Mouse (Mus musculus) ES-E14 (cell line): ENCODE measurements at regions not wholly inside any gene's neighbourhood (a gene's known extent, or its start where the extent isn't known, plus 50 kb on each side); places are given as distances from the start of the nearest gene placed in this dataset.
"Not testable (repeated sequence)": the region's sequence is repeated elsewhere in the genome, so short reads cannot be mapped to it uniquely, and the experiment has no call there.

Source experiments
- DNase-seq: peaks from one replicate; pipeline ENCODE4 v3.0.0-alpha.2; 2013; ENCODE audit warnings: low read depth, low spot score
- H3K27ac ChIP-seq: 2 replicates; pipeline ENCODE4 v1.5.1; 2012; ENCODE audit warnings: low read depth, mild to moderate bottlenecking, low read length, moderate library complexity, mixed read lengths; ENCODE audit not compliant: poor library complexity, insufficient read depth, severe bottlenecking
- H3K36me3 ChIP-seq: 2 replicates; pipeline ENCODE4 v1.6.1; 2012; ENCODE audit warnings: mild to moderate bottlenecking, low read length, moderate library complexity, mixed read lengths; ENCODE audit not compliant: control insufficient read depth, poor library complexity, insufficient read depth, severe bottlenecking
- H3K4me1 ChIP-seq, 2 experiments: fragments of 150-350 bp in 1 of 2; sonication (generic) in 1 of 2; 2 replicates each; pipeline ENCODE4 v1.6.1; 2012; ENCODE audit warnings: low read length in 2 of 2, mild to moderate bottlenecking in 1 of 2, mixed read lengths in 1 of 2; ENCODE audit not compliant: control insufficient read depth in 2 of 2, insufficient read depth in 2 of 2, poor library complexity in 1 of 2
- H3K4me3 ChIP-seq, 2 experiments: fragments of 150-350 bp in 1 of 2; sonication (generic) in 1 of 2; 2 replicates each; pipeline ENCODE4 v1.5.1; 2012; ENCODE audit warnings: low read length in 2 of 2, low read depth in 1 of 2, mild to moderate bottlenecking in 1 of 2, mixed read lengths in 1 of 2; ENCODE audit not compliant: insufficient read depth in 1 of 2, poor library complexity in 1 of 2, severe bottlenecking in 1 of 2
- H3K9ac ChIP-seq: 2 replicates; pipeline ENCODE4 v1.6.1; 2012; ENCODE audit warnings: low read depth, mild to moderate bottlenecking, low read length, mixed read lengths; ENCODE audit not compliant: poor library complexity, insufficient read depth, severe bottlenecking
- H3K9me3 ChIP-seq: fragments of 150-350 bp; sonication (generic); 2 replicates; pipeline ENCODE4 v1.6.1; 2012; ENCODE audit warnings: low read depth, mild to moderate bottlenecking, low read length; ENCODE audit not compliant: control insufficient read depth, insufficient read depth
- CHD2 ChIP-seq: IDR thresholded peaks from 2 replicates; pipeline ENCODE4 v1.6.1; 2014; ENCODE audit warnings: mild to moderate bottlenecking, low read depth, low read length, inconsistent platforms
- HCFC1 ChIP-seq: IDR thresholded peaks from 2 replicates; pipeline ENCODE4 v1.6.1; 2012; ENCODE audit warnings: low read length, inconsistent platforms, borderline replicate concordance; ENCODE audit not compliant: insufficient read depth
- MAFK ChIP-seq: IDR thresholded peaks from 2 replicates; pipeline ENCODE4 v1.6.1; 2014; ENCODE audit warnings: mild to moderate bottlenecking, low read depth, low read length, inconsistent platforms; ENCODE audit not compliant: insufficient read depth
- ZC3H11A ChIP-seq: IDR thresholded peaks from 2 replicates; pipeline ENCODE4 v1.6.1; 2012; ENCODE audit warnings: low read depth, mild to moderate bottlenecking, inconsistent platforms, low read length, borderline replicate concordance
- ZNF384 ChIP-seq: IDR thresholded peaks from 2 replicates; pipeline ENCODE4 v1.6.1; 2012; ENCODE audit warnings: low read depth, low read length, inconsistent platforms
- in situ Hi-C, 2 experiments: fragments of 600-800 bp; cut with MboI; formaldehyde crosslinking; loops; one replicate each; pipeline ENCODE4 v1.15.1; 2025; ENCODE audit warnings: low sequenced_read_pairs in 2 of 2, inconsistent platforms in 1 of 2; ENCODE audit not compliant: unreplicated experiment in 2 of 2

DNA sequence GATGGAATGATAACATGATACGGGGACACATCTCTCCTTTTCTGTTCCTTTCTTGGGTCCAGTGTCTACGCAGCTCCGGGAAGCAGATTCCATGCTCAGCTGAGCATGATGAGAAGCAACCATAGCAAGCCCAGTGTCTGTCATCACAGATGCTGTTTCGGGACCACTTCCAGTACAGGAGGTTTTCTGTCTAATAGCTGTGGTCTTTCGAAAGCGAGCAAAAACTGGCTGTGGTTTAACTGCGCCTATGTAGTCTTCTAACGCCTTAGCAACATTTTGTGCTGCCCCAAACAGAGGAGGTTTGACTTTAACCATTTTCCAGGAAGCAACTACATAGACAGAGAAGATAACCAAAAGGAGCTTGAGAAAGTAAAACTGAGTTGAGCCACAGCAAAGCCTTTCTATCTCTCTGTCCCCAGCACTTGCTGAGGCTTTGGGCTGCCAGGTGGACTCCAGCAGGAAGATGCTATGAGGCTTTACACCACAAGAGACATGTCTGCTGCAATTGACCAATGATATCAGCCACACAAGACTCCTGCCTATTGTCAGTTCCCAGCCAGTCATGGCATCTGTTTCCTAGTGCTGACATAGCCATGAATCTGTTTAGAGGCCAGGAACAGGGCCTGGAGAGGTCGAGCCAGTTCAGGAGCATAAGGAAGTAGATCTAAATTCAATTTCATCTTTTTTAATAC lies 95.1 kb downstream of the Stard3nl start:
- H3K36me3 ChIP-seq, H3K4me1 ChIP-seq, H3K4me3 ChIP-seq, DNase-seq, H3K9ac ChIP-seq, H3K9me3 ChIP-seq, in situ Hi-C loops, H3K27ac ChIP-seq: not testable (repeated sequence)

DNA sequence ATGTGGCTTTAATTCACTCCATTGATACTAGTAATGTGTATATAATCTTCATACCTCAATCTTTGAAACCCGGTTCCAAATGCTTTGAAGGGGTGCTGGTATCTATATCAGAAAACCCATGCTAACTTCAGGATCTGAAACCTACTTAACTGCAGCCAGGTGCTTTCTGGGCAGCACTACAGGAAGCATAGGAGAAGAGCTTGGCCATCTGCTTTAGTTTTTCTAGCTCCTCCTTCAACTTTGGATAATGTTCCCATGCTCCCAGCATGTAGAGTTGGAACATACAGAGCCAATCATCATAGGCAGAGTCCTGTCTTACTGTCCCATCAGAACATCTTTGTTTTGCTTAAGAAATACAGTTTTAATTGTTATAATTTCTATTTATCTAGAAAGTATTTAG lies 99.3 kb downstream of the Stard3nl start:
- Histone ChIP-seq H3K36me3 (no peaks in the 10 kb centered on the region), H3K9me3 (no peaks in the 10 kb centered on the region), H3K27ac (no peak overlapping the region), H3K4me1 (no peaks in the 10 kb centered on the region), H3K4me3 (no peak overlapping the region), H3K9ac (no peak overlapping the region)
- in situ Hi-C loops, result no loop called here
- no peak for DNase-seq
- TF ChIP-seq CHD2 (no peak), ZC3H11A (no peak), ZNF384 (no peak), HCFC1 (no peak), MAFK (no peak)

DNA sequence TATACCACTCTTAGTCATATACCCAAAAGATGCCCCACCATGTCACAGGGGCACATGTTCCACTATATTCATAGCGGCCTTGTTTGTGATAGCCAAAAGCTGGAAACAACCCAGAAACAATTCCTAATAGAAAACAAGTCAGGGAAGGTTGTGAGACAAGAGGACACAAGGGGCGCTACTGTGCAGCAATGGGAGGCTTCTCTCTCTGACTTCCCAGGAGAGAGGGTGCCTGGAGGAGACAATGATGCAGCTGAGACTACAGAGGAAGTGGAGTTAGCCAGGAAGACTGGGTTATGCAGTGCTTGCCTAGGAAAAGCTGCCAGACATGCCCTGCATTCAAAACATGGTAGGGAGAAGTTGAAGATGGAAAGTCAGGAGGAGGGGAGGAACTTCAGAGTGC lies 102.6 kb downstream of the Stard3nl start:
- in situ Hi-C loops, result no loop called here
- H3K4me3 ChIP-seq, result no peak overlapping the region
- TF ChIP-seq ZNF384 (no peak), CHD2 (no peak), ZC3H11A (no peak), HCFC1 (no peak), MAFK (no peak)
- H3K9ac ChIP-seq, result no peak overlapping the region
- DNase-seq, result peak; percentile 16
- H3K4me1 ChIP-seq, result no peaks in the 10 kb centered on the region
- no peak overlapping the region for H3K27ac ChIP-seq
- no peaks in the 10 kb centered on the region for H3K36me3 ChIP-seq
- H3K9me3 ChIP-seq, result no peaks in the 10 kb centered on the region

DNA sequence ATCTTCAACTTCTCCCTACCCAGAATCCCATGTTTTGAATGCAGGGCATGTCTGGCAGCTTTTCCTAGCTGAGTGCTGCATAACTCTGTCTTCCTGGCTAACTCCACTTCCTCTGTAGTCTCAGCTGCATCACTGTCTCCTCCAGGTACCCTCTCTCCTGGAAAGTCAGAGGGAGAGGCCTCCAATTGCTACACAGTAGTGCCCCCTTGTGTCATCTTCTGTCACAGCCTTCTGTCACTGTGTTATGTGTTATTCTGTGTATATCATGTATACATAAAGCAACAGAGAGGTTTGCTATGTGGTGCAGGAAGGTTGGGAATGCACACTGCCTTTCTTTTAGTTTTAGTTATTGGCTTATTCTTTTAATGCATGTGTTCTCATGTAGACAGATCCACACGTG lies 112.4 kb downstream of the Stard3nl start:
- Histone ChIP-seq H3K9me3 (no peaks in the 10 kb centered on the region), H3K4me3 (no peak overlapping the region), H3K4me1 (no peaks in the 10 kb centered on the region), H3K27ac (no peak overlapping the region), H3K36me3 (no peaks in the 10 kb centered on the region), H3K9ac (no peak overlapping the region)
- DNase-seq, result no peak
- TF ChIP-seq MAFK (no peak), HCFC1 (no peak), CHD2 (no peak), ZNF384 (no peak), ZC3H11A (no peak)
- in situ Hi-C loops, result no loop called here

DNA sequence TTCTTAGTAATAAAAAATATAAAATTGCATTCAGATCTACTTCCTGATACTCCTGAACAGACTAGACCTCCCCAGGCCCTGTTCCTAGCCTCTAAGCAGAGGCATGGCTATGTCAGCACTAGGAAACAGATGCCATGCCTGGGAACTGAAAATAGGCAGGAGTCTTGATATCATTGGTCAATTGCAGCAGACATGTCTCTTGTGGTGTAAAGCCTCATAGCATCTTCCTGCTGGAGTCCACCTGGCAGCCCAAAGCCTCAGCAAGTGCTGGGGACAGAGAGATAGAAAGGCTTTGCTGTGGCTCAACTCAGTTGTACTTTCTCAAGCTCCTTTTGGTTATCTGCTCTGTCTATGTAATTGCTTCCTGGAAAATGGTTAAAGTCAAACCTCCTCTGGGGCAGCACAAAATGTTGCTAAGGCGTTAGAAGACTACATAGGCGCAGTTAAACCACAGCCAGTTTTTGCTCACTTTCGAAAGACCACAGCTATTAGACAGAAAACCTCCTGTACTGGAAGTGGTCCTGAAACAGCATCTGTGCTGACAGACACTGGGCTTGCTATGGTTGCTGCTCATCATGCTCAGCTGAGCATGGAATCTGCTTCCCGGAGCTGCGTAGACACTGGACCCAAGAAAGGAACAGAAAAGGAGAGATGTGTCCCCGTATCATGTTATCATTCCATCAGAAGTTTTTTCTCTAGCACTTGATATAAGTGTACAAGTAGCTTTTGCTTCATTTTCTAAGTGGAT lies 122.9 kb downstream of the Stard3nl start:
- in situ Hi-C loops, H3K9ac ChIP-seq, H3K4me3 ChIP-seq, H3K9me3 ChIP-seq, DNase-seq, H3K36me3 ChIP-seq, H3K4me1 ChIP-seq, H3K27ac ChIP-seq: not testable (repeated sequence)

DNA sequence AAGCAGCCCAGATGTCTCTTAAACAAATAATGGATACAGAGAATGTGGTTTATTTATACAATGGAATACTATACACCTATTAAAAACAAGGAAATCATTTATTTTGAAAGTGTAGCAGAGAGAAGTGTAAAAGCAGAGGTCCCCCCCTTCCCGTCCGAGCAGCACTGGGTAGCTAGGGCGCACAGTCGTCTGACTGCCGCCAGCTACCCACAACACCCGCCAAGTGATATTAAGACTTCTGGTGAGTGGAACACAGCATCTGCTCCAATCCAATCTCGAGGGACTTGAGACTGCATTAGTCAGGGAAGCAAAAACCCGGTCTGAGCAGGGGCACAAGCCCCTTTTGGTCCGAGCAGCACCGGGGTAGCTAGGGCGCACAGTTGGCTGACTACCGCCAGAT lies 130.6 kb downstream of the Stard3nl start:
- H3K36me3 ChIP-seq, H3K27ac ChIP-seq, in situ Hi-C loops, H3K9me3 ChIP-seq, H3K4me1 ChIP-seq: not testable (repeated sequence)
- Histone ChIP-seq H3K9ac (0 out of 2 replicates have a peak overlapping the region, but pooled peaks have one; percentile 56), H3K4me3 (peak overlapping the region; percentile 58 to 69)
- peak; percentile 15 for DNase-seq

DNA sequence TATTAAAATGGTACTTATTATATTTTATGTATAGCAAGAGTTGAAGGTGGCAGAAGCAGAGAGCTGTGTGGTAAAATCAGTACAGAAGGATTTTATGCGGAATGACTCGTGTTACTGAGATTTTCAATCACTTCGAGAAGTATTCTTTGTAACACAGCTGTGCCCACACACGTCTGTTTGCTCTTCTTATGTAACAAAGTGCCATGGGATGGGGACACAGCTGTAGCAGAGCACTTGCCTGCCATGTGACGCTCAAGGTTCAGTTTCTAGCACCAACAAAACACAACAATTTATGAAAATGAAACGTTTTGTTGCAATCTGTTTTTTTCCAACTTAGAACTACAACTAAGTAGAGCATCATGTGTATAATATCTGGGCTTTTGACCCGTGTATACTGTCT lies 149.0 kb downstream of the Stard3nl start:
- H3K9me3 ChIP-seq, in situ Hi-C loops, DNase-seq: not testable (repeated sequence)

More for the DNA sequence above, 149.0 kb downstream of the Stard3nl start:
- not testable (repeated sequence) for H3K27ac ChIP-seq, H3K9ac ChIP-seq, H3K4me3 ChIP-seq, H3K4me1 ChIP-seq, H3K36me3 ChIP-seq
